Mouse (Mus musculus) liver, embryonic 14.5 days (tissue): Measurements from ENCODE around the gene Lrrc46.

Source experiments
- CTCF ChIP-seq: IDR thresholded peaks from 2 replicates; pipeline ENCODE4 v1.5.1; 2016; ENCODE audit warnings: antibody characterized with exemption, low read depth, control low read depth
- EP300 ChIP-seq: IDR thresholded peaks from 2 replicates; pipeline ENCODE4 v1.6.1; 2016; ENCODE audit warnings: antibody characterized with exemption, low read depth

DNA sequence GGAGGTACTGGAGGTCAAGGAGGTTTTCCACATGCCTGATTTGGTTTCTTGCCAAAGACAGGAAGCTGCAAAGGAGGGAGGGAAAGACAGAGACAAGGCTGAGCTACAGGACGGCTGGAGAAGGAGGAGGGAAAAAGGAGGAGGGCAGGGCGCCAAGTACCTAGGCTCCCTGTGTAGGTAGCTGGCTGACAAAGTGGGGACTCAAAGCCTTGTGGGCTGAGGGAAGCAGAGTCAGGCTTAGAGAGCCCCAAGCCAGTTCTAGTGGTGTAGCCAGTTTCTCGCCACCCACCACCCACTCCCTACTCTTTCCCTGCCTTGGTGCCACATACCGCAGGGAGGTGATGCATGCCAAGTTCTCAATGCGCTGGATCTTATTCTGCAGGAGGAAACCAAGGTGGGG, 5.1 kb downstream of the Lrrc46 start:
- TF ChIP-seq CTCF (no peak), EP300 (no peak)
